Mouse (Mus musculus): Measurements from ENCODE around the gene Msrb3. TPM values are rescaled to one million over a fixed set of nuclear protein-coding genes. Genes with fewer than 3 reads are reported as not detected.

The Msrb3 gene
- polyA plus RNA-seq, 1 experiment from 2014 or later = 10.3 TPM

DNA sequence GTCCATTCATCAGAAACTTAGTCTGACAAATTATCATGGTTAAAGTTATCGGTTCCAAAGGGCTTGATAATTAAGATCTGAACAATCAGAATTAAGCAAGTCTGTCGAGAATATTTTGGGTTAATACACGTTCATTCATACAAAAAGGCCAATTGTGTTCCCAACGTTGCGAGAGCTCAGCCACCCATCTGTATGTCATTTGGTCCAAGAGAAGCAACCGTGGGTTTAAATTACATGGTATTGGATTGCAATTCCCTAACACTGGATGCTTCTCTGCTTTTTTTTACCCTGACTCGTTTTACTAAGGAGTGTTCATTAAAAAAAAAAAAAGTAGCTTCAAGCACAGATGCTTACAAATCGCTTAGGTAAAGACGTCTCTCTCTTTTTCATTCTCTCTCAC, 45.1 kb downstream of the Msrb3 start:
- H3K4me2 ChIP-seq (replicated peaks) = no peak overlapping the region; the same call in 1 of the 2 replicates
- WGBS = 11% methylated on average over 9 of the region's 9 CpGs
- H3K27ac ChIP-seq = peak overlapping the region; percentile 51
- no peak overlapping the region for H3K4me3 ChIP-seq
- H3K36me3 ChIP-seq = no peaks in the 10 kb centered on the region
- ATAC-seq (ENCODE audit: insufficient number of reproducible peaks, insufficient read depth, low FRiP score, low TSS enrichment) = no peak
- no peaks in the 10 kb centered on the region for H3K9me3 ChIP-seq
- H3K27me3 ChIP-seq = no peaks in the 10 kb centered on the region
- peaks cover 66% of the 10 kb centered on the region for H3K4me1 ChIP-seq
- no peak overlapping the region for H3K9ac ChIP-seq

- H3K27me3 ChIP-seq = no peaks in the 10 kb centered on the region
- H3K27ac ChIP-seq = peak overlapping the region; percentile 94
- no peak overlapping the region for H3K9ac ChIP-seq
- H3K9me3 ChIP-seq = no peaks in the 10 kb centered on the region
- no peak overlapping the region for H3K4me3 ChIP-seq
- peaks cover 63% of the 10 kb centered on the region for H3K4me1 ChIP-seq
- no peaks in the 10 kb centered on the region for H3K36me3 ChIP-seq
- H3K4me2 ChIP-seq (replicated peaks) = peak overlapping the region; percentile 37; the same call in 1 of the 2 replicates
- WGBS = 37% methylated on average over 9 of the region's 9 CpGs
- ATAC-seq (ENCODE audit: insufficient number of reproducible peaks, insufficient read depth, low FRiP score, low TSS enrichment) = no peak
Measured at GRCm38 (mm10) chr10:120851196-120851781, 47.6 kb downstream of the Msrb3 start.

- peaks cover 63% of the 10 kb centered on the region for H3K4me1 ChIP-seq
- peak overlapping the region; percentile 94 for H3K27ac ChIP-seq
- H3K9ac ChIP-seq = no peak overlapping the region
- no peaks in the 10 kb centered on the region for H3K36me3 ChIP-seq
- no peaks in the 10 kb centered on the region for H3K27me3 ChIP-seq
- ATAC-seq (ENCODE audit: insufficient number of reproducible peaks, insufficient read depth, low FRiP score, low TSS enrichment) = no peak
- WGBS = 23% methylated on average over 24 of the region's 24 CpGs
- no peak overlapping the region for H3K4me3 ChIP-seq
- H3K9me3 ChIP-seq = no peaks in the 10 kb centered on the region
- H3K4me2 ChIP-seq (replicated peaks) = peak overlapping the region; percentile 37
Measured at GRCm38 (mm10) chr10:120850391-120851195, 48.3 kb downstream of the Msrb3 start.

DNA sequence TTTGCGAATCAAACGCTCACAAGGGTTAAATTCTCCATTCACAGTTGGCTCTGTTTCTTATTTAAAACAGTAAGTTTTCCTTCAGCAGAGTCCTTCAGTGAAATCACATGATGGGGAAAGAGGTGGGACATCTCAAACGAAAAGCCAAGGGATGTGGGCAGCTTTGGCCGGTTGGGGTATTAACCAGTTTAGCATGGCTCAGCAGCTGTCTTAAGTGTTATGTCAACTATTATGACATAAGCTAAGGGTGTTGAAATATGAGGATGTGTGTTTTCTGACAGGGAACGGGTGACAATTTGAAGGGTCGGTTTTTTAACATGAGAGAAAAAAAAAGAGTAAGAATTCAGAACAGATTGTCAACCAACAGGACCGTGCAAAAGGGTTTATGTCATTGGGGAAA, 50.2 kb downstream of the Msrb3 start:
- Histone ChIP-seq H3K27ac (peak overlapping the region; percentile 64; the same call in 1 of the 2 replicates), H3K4me1 (peaks cover 48% of the 10 kb centered on the region)

DNA sequence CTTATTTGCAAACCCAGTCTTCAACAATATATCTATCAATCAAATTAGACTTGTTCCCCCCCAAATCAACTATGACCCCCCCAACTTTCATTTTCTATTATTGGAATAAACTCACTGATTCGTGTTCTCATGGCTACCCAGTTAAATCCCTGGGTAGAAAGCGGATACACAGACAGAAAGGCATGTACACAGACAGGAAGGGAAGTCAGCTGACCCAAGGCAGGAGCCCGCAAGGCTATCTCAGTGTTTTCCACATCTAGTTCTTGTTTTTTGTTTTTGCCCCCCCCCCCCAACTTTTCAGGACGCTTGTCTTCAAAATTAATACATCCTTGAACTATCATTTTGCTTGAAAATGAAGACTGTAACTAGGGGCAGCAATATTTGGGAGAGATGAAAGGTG, 51.1 kb downstream of the Msrb3 start:
- no peak overlapping the region for H3K9ac ChIP-seq
- no peaks in the 10 kb centered on the region for H3K9me3 ChIP-seq
- WGBS = 59% methylated on average over 4 of the region's 4 CpGs
- H3K27ac ChIP-seq = peak overlapping the region; percentile 64
- peaks cover 39% of the 10 kb centered on the region for H3K4me1 ChIP-seq
- H3K4me2 ChIP-seq (replicated peaks) = no peak overlapping the region
- H3K4me3 ChIP-seq = no peak overlapping the region
- ATAC-seq (ENCODE audit: insufficient number of reproducible peaks, insufficient read depth, low FRiP score, low TSS enrichment) = no peak
- H3K36me3 ChIP-seq = peaks cover 5% of the 10 kb centered on the region
- no peaks in the 10 kb centered on the region for H3K27me3 ChIP-seq

More for the DNA sequence above, 50.2 kb downstream of the Msrb3 start:
- no peak for ATAC-seq (ENCODE audit: insufficient number of reproducible peaks, insufficient read depth, low FRiP score, low TSS enrichment)
- H3K4me3 ChIP-seq = no peak overlapping the region
- H3K36me3 ChIP-seq = no peaks in the 10 kb centered on the region
- no peak overlapping the region for H3K4me2 ChIP-seq (replicated peaks)
- WGBS = 30% methylated on average over 7 of the region's 7 CpGs
- no peaks in the 10 kb centered on the region for H3K9me3 ChIP-seq
- H3K9ac ChIP-seq = no peak overlapping the region
- no peaks in the 10 kb centered on the region for H3K27me3 ChIP-seq

DNA sequence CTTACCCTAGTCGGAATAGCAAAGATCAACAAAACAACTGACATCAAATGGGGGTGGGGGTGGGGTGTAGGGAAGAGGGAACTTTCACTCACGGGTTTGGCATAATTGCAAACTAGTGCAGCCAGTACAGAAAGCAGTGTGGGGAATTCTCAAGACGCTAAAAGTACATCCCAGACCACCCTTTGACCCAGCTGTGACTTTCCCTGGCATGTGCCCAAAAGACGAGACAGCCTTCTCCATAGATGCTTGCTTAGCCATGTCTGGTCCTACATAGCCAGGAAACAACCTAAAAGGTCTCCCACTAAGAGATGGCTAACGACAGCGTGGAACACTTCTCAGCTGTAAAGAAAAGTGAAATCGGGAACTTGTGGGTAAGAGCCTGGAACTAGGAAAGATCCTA, 58.9 kb downstream of the Msrb3 start:
- Histone ChIP-seq H3K4me3 (no peak overlapping the region), H3K27ac (no peak overlapping the region), H3K4me2 (replicated peaks) (no peak overlapping the region), H3K9ac (no peak overlapping the region), H3K36me3 (peaks cover 11% of the 10 kb centered on the region), H3K27me3 (no peaks in the 10 kb centered on the region), H3K9me3 (no peaks in the 10 kb centered on the region), H3K4me1 (no peaks in the 10 kb centered on the region)
- ATAC-seq (ENCODE audit: insufficient number of reproducible peaks, insufficient read depth, low FRiP score, low TSS enrichment) = no peak
- WGBS = 79% methylated on average over 7 of the region's 7 CpGs

- WGBS = 71% methylated on average over 1 of the region's 1 CpGs
- H3K27ac ChIP-seq = no peak overlapping the region
- H3K4me2 ChIP-seq (replicated peaks) = no peak overlapping the region
- no peaks in the 10 kb centered on the region for H3K9me3 ChIP-seq
- H3K36me3 ChIP-seq = no peaks in the 10 kb centered on the region
- no peak for ATAC-seq (ENCODE audit: insufficient number of reproducible peaks, insufficient read depth, low FRiP score, low TSS enrichment)
- H3K27me3 ChIP-seq = no peaks in the 10 kb centered on the region
- H3K4me3 ChIP-seq = no peak overlapping the region
- H3K4me1 ChIP-seq = no peaks in the 10 kb centered on the region
- H3K9ac ChIP-seq = no peak overlapping the region
Measured at GRCm38 (mm10) chr10:120834531-120834930, 64.4 kb downstream of the Msrb3 start.

- Histone ChIP-seq H3K4me3 (no peak overlapping the region), H3K27me3 (no peaks in the 10 kb centered on the region), H3K36me3 (no peaks in the 10 kb centered on the region), H3K4me1 (no peaks in the 10 kb centered on the region), H3K9ac (no peak overlapping the region), H3K27ac (no peak overlapping the region), H3K4me2 (replicated peaks) (no peak overlapping the region), H3K9me3 (no peaks in the 10 kb centered on the region)
- no peak for ATAC-seq (ENCODE audit: insufficient number of reproducible peaks, insufficient read depth, low FRiP score, low TSS enrichment)
Measured at GRCm38 (mm10) chr10:120833836-120834235, 65.1 kb downstream of the Msrb3 start.

DNA sequence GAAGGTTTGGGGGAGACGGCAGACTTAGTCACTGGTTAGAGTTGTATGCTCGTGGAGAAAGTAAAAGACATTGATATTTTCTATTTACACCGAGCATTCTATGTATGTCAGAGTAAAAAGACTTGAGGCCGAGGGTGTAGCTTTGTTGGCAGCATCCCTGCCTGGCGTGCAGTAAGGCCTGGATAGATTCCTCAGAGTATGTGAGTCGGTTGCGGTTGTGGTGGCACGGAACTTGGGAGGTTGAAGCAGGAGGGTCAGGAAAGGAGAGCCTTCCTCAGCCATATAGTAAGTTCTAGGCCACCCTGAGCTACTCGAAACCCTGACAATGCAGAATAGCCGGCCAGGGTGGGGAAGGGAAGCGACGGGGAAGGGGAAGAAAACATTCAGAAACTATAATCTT, 71.1 kb downstream of the Msrb3 start:
- ATAC-seq (ENCODE audit: insufficient number of reproducible peaks, insufficient read depth, low FRiP score, low TSS enrichment) = no peak
- H3K4me1 ChIP-seq = peaks cover 3% of the 10 kb centered on the region; the same call in 1 of the 2 replicates
- H3K36me3 ChIP-seq = no peaks in the 10 kb centered on the region
- no peak overlapping the region for H3K27ac ChIP-seq
- H3K4me2 ChIP-seq (replicated peaks) = no peak overlapping the region
- no peaks in the 10 kb centered on the region for H3K9me3 ChIP-seq
- no peaks in the 10 kb centered on the region for H3K27me3 ChIP-seq
- 90% methylated on average over 12 of the region's 12 CpGs for WGBS
- no peak overlapping the region for H3K4me3 ChIP-seq
- H3K9ac ChIP-seq = no peak overlapping the region

GRCm38 (mm10) chr10:120826795-120827669, 71.9 kb downstream of the Msrb3 start:
- Histone ChIP-seq H3K4me1 (peaks cover 4% of the 10 kb centered on the region), H3K4me3 (no peak overlapping the region), H3K4me2 (replicated peaks) (no peak overlapping the region), H3K9me3 (no peaks in the 10 kb centered on the region), H3K27ac (no peak overlapping the region), H3K9ac (no peak overlapping the region), H3K27me3 (no peaks in the 10 kb centered on the region), H3K36me3 (no peaks in the 10 kb centered on the region)
- ATAC-seq (ENCODE audit: insufficient number of reproducible peaks, insufficient read depth, low FRiP score, low TSS enrichment) = no peak
- WGBS = 79% methylated on average over 27 of the region's 27 CpGs

- H3K9me3 ChIP-seq = no peaks in the 10 kb centered on the region
- H3K27ac ChIP-seq = 0 out of 2 replicates have a peak overlapping the region, but pooled peaks have one; percentile 30
- no peak for ATAC-seq (ENCODE audit: insufficient number of reproducible peaks, insufficient read depth, low FRiP score, low TSS enrichment)
- H3K9ac ChIP-seq = no peak overlapping the region
- no peak overlapping the region for H3K4me3 ChIP-seq
- no peaks in the 10 kb centered on the region for H3K27me3 ChIP-seq
- no peaks in the 10 kb centered on the region for H3K36me3 ChIP-seq
- no peak overlapping the region for H3K4me2 ChIP-seq (replicated peaks)
- 71% methylated on average over 7 of the region's 7 CpGs for WGBS
- H3K4me1 ChIP-seq = peaks cover 11% of the 10 kb centered on the region
Measured at GRCm38 (mm10) chr10:120826381-120826780, 72.5 kb downstream of the Msrb3 start.

All from embryonic facial prominence, embryonic 12.5 days (tissue).